Mouse (Mus musculus) olfactory bulb, adult 2 months (tissue): ENCODE measurements around the gene Klb.

Source experiments
- CTCF ChIP-seq: fragments of 200-500 bp; IDR thresholded peaks from 2 replicates; pipeline ENCODE4 v1.5.1; 2012; ENCODE audit warnings: low read depth, mild to moderate bottlenecking, low read length, moderate library complexity; ENCODE audit not compliant: insufficient read depth
- POLR2A ChIP-seq: fragments of 200-500 bp; IDR thresholded peaks from 2 replicates; pipeline ENCODE4 v1.6.1; 2012; ENCODE audit warnings: mild to moderate bottlenecking, low read depth, low read length, moderate library complexity; ENCODE audit not compliant: insufficient read depth

GRCm38 (mm10) chr5:65356851-65357250 lies 8.7 kb downstream of the Klb start:
- TF ChIP-seq CTCF, result no peak
- TF ChIP-seq POLR2A, result no peak
